22 mouse cellular contexts compared by ENCODE assay signal in the genomic region with DNA sequence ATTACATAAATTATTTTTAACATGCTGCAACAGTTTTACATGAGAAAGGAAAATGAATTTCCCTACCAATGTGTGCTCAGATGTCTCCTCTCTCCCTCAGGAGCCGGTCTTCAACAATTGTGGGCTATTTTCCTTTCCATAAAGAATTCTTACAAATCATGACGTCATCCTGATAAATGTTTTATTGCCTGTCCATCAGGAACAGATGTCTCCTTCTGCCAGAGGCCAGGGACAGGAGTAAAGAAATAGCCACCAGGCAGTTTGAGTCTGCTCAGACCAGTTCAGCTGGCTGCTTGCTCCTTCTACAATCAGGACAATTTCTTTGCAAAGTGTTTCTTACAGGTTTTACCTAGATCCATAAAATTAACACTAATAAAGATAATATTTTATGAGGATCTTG.
A peak's percentile ranks its signal among the peaks of the same experiment; 100 is the strongest.
DNase-seq lines count a peak whose midpoint lies in the region; TF ChIP-seq lines count a peak whose summit lies in the region.
"Had no signal": no experiment of that assay in that cellular context is flagged by ENCODE, and none has a peak within 500 bp of the region (broad histone marks: within the 10 kb centered on the region; RNA-seq: fewer than 3 reads in every experiment).

No protein-coding gene starts in this region.

- DNase-seq in heart, adult 11 months = peak; percentile 11
- DNase-seq in heart, adult 8-10 months (ENCODE audit: low spot score) = no peak
- DNase-seq in retina, embryonic 14.5 days (ENCODE audit: low spot score) = peak; percentile 55
- no peak for DNase-seq in retina, postnatal 1 day
- peak; percentile 8 for DNase-seq in NIH3T3 (ENCODE audit: low read depth)
- DNase-seq in gastrocnemius, adult 2 months = no peak
- no peak for DNase-seq in gastrocnemius, postnatal 4 days (ENCODE audit: low spot score in 2 of 2)
- DNase-seq: adrenal gland, adult 2 months; adrenal gland, adult 8-10 months; adrenal gland, postnatal 10 days; adrenal gland, postnatal 14 days; adrenal gland, postnatal 25 days; adrenal gland, postnatal 36 days; B cell, adult 2 months; cerebellum, adult 11 months; cerebellum, adult 11-12 months; cerebellum, adult 18-20 months; cerebellum, adult 2 months had no signal

- intact Hi-C loops in gastrocnemius, adult 2 months (cut with DNase I) = no loop called here

- no peaks in the 10 kb centered on the region for H3K36me3 ChIP-seq in C2C12 (ENCODE audit: control insufficient read depth, insufficient read depth)
- H3K36me3 ChIP-seq: G1E had no signal

- H3K27ac ChIP-seq in gastrocnemius, adult 2 months = no peak overlapping the region

- H3K27me3 ChIP-seq in C2C12 (ENCODE audit: control insufficient read depth, insufficient read depth, insufficient read length) = no peaks in the 10 kb centered on the region
- H3K27me3 ChIP-seq: CH12.LX, Patski had no signal

- no peak overlapping the region for H3K4me3 ChIP-seq in C2C12 (ENCODE audit: insufficient read depth, poor library complexity, severe bottlenecking)
- no peak overlapping the region for H3K4me3 ChIP-seq in gastrocnemius, adult 2 months

- no peak for TF ChIP-seq CTCF in C2C12 (IDR thresholded peaks at IDR 0.05; ENCODE audit: control insufficient read depth, insufficient read depth, insufficient read length)
- no peak for TF ChIP-seq CTCF in gastrocnemius, adult 2 months (IDR thresholded peaks at IDR 0.05)

- no peak overlapping the region for H3ac ChIP-seq in C2C12 (ENCODE audit: control insufficient read depth, insufficient read length, low read depth)

- no peaks in the 10 kb centered on the region for H3K79me2 ChIP-seq in C2C12 (ENCODE audit: control insufficient read depth, insufficient read depth)

- H3K79me3 ChIP-seq in C2C12 (ENCODE audit: low read depth) = no peaks in the 10 kb centered on the region

TF ChIP-seq in C2C12, 6 proteins besides CTCF, POLR2A, EP300 and RAD21:
- TF ChIP-seq USF1 (IDR thresholded peaks at IDR 0.05; ENCODE audit: low read depth) = no peak
- TF ChIP-seq MAX (IDR thresholded peaks at IDR 0.05) = no peak
- TF ChIP-seq MYOD1 (IDR thresholded peaks at IDR 0.05; ENCODE audit: control insufficient read depth, insufficient read length, low read depth) = peak; percentile 58
- TF ChIP-seq CEBPB (IDR thresholded peaks at IDR 0.05; ENCODE audit: low read depth) = no peak
- no peak for TF ChIP-seq MYOG (IDR thresholded peaks at IDR 0.05; ENCODE audit: control insufficient read depth, extremely low read depth, insufficient read length)

Comparison
In these comparisons a context has a peak if more than half of its experiments do, and no peak if none do; other contexts are left out.
1. DNase-seq: peak in heart, adult 11 months (single experiment), retina, embryonic 14.5 days (single experiment) and NIH3T3 (single experiment); none in heart, adult 8-10 months (single experiment), retina, postnatal 1 day (single experiment), gastrocnemius, adult 2 months (single experiment) and gastrocnemius, postnatal 4 days (0 of 2).